Mouse (Mus musculus) embryonic fibroblast, embryonic 13.5 days (primary cell): ENCODE results near the gene Zfyve28.

Experiments used
- CTCF ChIP-seq: IDR thresholded peaks from 2 replicates; pipeline ENCODE4 v1.5.1; 2011; ENCODE audit warnings: mild to moderate bottlenecking, control low read depth, low read length, moderate library complexity, borderline replicate concordance; ENCODE audit not compliant: insufficient read depth
- POLR2A ChIP-seq: IDR thresholded peaks from 2 replicates; pipeline ENCODE4 v1.6.1; 2011; ENCODE audit warnings: low read depth, mild to moderate bottlenecking, control low read depth, low read length, moderate library complexity

GRCm38 (mm10) chr5:34183976-34184375 lies 104.3 kb downstream of the Zfyve28 start:
- no peak for TF ChIP-seq CTCF
- TF ChIP-seq POLR2A: no peak
